Mouse (Mus musculus): ENCODE results near the gene Nr5a1.

Gene Nr5a1

DNA sequence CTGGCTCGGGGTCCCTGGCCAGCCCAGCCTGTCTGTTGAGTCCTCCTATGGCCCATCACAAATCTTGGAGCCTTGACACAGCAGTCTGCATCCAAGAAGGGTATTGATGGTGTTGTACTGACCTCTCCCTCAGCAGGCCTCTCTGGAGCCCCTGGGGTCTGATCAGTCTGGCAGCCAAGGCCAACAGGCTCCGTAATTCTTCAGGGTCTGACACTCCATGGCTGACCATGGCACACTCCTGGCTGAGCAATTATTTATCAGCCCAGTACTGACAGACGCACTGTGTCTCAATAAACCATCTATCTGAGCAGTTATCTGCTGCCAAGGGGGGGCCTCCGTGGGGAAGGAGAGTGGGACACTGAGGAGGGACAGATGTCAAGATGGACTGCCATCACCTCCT, 9.3 kb downstream of the Nr5a1 start:
- no peak for DNase-seq (ENCODE audit: extremely low spot score)

DNA sequence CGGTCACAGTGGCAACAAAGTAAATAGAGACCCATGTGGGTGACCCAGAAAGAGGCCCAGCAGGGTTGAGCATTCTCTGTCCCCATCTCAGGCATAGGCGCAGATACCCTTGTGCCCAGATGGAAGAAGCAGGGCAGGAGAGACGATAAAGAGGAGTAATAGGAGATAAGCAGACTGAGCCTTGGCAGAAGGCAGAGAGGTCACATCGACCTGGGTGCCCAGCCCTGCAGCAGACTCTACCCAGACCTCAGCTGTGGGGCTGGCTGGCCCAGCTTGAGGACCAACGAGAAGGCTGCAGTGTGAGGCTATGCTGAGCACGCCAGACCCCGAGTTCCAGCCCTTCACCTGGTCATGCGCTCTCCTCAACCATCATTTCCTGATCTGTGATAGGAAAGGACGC, 10.0 kb downstream of the Nr5a1 start:
- no peak for DNase-seq (ENCODE audit: extremely low spot score)

DNA sequence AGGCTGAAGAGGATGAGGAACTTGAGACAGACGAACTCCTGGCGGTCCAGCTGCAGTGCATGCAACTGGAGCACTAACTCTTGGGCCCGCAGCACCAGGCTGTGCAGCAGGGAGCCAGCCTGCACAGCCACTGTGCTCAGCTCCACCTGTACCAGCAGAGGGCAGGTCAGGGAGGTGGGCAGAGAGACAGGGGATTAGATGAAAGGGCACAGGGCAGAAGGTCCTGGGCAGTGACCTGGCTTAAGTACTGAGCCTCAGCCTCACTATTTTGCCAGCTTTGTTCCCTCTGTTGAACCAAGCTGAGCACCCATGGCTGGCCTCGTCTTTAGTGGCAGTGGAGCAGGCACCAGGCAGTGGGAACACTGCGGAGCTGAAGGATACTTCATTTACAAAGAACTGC, 14.2 kb downstream of the Nr5a1 start:
- DNase-seq (ENCODE audit: extremely low spot score), result no peak

DNA sequence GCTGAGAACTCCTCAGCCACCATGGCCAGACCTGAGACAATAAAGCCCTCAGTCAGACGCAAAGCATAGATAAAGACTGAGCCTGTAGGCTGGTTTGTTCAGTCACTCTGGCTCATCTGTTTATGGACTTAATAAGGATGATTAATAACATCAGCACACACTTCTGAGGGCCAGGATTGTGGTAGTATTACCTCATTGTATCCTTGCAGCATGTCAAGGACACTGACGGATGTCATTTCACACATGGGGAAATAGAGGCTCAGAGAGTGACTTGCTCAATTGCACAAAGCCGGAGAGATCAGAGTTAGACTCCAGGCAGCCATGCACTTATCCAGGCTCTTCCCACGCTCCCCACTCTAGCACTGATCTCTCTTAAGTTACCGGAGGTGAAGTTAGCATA, 15.7 kb downstream of the Nr5a1 start:
- no peak for DNase-seq (ENCODE audit: extremely low spot score)

DNA sequence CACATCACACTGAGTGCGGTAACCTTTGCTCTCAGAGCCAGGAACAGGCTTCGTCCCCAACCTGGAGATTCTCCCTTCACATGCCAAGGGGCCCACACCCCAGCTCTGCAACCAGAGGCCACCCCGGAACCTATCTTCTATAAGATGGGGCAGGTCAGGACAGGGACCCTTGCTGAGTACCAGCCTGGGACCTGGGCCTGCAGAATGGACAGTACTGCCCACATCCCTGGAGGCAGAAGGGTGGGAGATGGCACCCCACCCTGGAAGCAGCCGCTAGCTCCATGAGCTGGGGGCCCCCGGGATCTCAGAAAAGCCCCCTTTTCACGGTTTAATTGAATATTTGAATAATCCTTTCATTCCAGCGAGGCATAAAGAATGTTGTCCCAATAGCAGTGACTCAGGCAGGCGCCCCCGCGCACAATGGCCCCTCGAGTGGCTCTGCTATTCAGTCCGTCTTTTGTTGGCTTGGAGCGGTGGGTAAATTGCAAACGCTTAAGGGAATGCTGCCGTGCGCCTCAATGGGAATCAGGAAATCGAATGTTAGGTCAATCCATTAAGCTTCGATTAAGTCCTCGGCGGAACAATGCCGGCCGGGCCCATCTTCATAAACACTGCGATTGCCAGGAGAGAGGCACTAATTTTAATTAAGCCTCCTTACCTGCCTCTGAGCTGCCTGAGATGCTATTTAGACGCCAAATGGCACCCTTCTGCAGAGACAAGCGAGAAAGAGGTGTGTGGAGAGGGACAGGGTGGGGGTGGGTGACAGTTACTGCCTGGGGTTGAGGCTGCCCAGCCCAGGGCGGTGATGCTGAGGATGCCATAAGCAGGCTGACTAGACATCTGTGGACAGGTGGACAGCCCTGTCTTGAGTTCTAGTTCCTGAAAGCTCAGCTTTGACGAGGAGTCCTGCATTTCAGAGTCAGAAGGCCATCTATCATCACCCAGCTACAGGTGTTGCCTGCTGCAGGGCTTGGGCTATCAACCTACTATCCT, 16.9 kb downstream of the Nr5a1 start:
- DNase-seq (ENCODE audit: extremely low spot score), result no peak

DNA sequence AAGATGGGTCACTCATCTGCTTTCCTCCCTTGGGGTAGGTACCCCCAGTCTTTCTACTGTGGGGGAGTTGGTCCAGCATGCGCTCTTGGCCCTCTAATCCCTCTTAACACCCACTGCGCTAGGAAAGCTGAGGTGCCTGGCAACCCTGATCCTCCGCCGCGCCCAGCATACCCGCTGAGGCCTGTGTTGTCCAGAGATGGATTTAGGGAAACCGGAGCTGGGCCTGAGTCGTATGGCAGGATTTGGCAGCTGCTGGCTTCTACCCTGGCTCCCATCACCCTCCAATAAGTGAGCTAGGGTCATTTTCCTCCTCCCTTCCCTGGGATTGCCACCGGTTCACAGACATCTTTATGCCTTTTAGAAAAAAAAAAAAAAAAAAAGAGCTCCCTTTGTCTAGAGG, 18.6 kb downstream of the Nr5a1 start:
- DNase-seq (ENCODE audit: extremely low spot score), result no peak

DNA sequence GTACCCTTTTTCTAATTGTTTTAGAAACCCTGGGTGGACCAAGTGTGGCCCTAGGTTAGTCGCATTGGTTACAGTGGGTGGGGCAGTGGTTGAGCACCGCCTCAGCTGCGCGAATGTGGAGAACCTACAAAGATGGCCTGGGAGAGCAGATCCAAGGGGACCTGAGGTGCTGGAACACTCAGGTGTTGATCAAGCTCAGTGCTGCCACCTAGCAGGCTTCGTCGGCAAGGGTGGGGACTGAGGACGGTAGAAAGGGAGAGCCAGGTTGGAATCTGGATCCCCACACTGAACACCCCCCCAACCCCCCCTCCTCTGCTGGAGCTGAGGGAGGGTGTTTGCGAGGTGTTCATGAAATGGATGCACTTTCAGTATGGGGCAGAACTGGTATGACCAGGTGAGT, 22.8 kb downstream of the Nr5a1 start:
- peak; percentile 58 for DNase-seq (ENCODE audit: extremely low spot score)

DNA sequence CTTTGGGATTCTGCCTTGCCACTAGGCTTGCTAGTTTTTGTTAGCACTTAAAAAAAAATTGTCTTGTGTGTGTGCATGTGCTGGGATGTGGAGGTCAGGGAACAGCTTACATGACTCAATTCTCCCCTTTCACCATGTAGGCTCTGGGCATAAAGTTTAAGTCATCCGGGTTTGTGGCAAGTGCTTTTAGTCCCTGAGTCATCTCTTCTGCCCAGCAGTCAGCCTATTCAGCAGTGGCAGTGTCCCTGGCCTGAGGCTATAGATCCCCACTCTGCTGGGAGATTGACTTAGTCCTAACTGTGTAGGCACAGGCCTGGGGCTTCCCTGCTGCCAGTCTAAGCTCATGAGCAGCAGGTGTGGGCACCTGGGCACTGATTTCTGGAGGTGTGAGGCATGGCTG, 24.5 kb downstream of the Nr5a1 start:
- no peak for DNase-seq (ENCODE audit: extremely low spot score)

DNA sequence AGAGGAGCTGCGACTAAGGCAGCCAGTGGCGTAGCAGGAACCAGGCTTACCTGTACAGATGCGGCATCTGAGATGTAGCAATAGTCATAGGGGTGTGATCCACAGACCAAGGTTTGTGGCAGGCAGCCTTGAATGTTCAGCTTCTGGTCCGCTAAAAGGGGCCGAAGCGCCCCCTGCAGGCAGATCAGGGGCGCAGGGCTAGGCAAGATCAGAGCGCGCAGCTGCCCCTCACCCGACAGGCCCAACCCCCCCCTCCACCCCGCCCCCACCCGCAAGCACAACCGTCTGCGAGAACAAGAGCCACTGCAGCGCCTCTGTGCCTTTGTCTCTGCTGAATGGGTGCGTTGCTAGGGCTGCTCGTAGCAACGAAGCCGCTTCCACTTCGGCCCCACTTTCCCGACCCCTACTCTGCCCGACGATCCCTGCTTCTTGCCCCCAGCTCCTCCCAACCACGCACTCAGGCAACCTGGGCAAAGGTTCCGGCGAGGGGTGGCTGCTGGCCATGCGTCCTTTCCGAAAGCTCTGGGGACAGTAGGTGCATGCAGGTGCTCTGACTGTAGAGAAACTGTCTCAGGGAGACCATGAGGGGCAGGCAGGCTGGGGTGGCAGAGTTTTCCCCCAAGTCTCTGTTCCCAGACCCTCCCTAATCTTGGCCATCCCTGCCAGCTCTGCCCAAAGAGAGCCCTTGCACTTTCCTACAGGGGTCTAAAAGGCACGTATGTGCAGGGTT, 25.4 kb downstream of the Nr5a1 start:
- peak; percentile 82 for DNase-seq (ENCODE audit: extremely low spot score)

DNA sequence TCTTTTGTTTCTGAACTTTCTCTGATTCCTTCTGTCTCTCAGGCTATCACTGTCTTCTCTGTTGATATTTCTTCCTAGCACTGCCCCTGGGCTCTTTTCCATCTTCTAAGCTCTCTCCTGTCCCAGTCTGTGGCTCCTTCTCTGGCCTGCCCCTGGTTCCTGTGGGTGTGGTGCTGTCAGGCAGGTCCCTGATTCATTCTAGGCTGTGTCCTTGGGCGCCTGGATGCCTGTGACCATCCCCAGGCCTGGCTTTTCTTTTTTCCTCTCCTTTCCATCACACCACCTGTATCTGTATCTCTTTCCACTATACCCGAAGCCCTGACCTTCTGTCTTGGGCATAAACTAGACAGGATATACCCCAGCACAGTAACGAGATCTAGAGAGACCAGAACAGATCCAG, 28.6 kb downstream of the Nr5a1 start:
- no peak for DNase-seq (ENCODE audit: extremely low spot score)

DNA sequence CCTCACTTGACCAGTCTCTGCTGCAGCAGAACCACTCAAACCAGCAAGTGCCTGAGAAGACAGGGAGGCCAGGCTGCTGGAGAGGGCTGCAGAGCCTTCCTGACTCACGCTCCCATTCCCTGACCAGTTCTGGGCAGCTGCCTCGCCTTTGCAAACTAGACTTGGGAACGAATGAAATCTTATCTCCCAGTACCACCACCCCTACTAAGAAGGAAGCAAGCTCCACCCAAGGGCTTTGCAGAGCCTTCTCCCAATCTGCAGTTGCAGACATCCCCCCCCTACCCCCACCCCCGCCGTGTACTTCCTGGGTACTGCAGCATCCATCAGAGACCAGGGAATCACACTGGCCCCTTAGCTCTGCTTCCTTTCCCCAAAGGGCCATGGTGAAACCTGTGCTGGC, 31.3 kb downstream of the Nr5a1 start:
- no peak for DNase-seq (ENCODE audit: extremely low spot score)

DNA sequence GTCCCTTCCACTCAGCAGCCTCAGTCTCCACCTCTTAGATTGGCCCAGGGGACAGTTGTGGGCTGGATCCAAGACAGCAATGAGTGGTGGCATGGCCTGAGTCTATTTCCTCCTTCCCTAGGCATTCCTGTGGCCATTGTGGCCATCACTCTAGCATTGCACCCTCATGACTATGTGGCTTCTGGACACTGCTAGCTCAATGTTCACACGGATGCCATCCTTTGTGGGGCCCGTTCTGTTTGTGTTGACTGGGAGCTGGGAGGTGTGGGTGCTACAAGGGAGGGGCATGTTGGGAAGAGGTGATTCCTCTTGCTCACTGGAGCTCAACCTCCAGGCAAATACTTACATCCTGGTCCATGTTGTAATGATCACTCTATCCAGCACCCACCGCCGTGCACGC, 32.1 kb downstream of the Nr5a1 start:
- DNase-seq (ENCODE audit: extremely low spot score), result no peak

DNA sequence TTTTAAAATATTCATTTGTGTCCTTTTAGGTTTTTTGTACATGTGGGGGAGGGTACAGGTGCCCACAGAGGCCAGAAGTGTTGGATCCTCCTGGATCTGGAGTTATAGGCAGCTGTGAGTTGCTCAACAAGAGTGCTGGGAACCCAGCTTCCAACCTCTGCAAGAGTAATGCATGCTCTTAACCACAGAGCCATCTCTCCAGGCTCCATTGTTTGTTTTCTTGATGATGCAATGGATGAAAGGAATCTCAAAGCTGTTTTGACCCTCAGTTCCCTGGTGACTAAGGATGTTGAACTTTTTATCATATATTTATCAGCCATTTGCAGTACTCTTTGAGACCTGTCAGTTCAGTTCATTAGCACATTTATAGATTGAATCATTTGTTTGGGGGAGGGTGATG, 35.4 kb downstream of the Nr5a1 start:
- DNase-seq (ENCODE audit: extremely low spot score), result no peak

DNA sequence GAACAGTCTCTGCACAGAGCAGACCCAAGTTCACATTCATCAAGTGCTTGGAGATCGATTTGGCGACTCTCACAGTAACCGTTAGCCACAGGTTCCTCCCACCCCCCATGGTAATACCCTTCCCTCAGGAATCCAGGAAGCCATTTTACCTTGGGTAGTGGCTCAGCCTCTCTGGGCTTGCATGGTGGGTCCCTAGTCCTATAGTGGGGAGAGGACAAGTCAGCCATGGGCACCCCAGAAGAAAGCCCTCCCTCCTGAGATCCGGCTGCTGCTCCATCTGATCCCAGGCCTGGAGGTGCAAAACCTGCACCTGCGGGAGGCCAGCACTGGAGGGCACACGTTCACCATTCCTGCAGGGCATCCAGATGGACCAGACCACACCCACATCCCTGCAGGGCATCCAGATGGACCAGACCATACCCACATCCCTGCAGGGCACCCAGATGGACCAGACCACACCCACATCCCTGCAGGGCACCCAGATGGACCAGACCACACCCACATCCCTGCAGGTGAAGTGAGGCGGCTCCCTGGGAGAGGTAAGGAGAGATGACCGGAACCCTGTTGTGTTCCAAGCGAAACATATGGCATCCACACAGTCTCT, 38.9 kb downstream of the Nr5a1 start:
- DNase-seq (ENCODE audit: extremely low spot score), result no peak

DNA sequence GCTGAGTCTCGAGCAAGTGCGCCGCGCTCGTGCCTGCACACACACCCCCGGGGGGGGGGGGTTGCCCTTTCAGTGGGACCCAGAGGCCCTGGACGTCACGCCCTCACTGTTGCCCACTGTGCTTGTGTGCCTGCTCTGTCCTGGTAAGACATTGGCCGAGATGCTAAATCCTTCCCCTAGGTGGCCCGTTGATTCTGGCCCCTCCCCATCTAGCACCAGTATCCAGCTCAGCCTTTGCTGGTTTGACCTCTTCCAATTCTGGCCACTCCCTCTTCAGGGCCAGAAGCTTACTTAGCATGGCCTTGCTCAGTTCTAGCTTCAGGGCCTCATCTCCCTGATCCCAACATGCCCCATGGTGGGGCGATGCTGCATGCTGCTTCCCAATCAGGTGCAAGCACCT, 41.8 kb downstream of the Nr5a1 start:
- no peak for DNase-seq (ENCODE audit: extremely low spot score)

DNA sequence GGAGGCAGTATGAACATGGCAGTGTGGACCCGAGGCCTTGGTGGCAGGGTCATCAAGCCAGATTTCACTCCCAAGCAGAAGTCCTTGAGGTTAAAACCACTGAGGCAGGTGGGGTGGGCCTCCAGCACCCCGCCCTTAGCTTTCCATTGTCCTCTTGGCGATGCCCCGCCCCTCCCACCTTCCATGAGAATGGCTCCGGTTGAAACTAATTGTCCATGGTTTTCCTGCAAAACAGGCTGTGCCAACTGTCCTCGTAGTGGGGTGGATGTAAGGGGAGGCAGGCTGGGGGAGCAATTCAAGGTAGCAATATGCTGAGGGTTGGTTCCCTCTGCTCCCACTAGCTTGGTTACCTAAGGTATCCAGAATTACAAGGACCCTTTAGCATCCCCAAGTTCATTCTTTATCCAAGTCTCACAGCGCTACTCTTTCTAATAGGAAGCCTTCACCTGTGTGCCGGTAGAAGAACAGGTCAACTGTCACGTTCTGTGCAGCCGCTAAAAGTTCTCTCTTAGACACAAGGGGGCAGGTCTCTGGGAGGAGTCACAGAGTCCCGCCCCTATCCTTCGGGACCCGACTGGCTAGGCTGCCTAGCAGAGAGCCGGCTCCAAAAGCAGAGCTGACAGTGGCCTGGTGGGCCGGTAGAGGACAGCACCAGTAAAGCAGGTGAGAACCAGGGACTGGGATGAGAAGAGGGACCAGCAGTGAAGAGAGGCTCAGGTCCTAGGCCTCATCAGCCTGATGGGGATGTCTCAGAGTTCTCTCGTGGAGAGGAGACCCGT, 45.4 kb downstream of the Nr5a1 start:
- peak; percentile 59 for DNase-seq (ENCODE audit: extremely low spot score)

DNA sequence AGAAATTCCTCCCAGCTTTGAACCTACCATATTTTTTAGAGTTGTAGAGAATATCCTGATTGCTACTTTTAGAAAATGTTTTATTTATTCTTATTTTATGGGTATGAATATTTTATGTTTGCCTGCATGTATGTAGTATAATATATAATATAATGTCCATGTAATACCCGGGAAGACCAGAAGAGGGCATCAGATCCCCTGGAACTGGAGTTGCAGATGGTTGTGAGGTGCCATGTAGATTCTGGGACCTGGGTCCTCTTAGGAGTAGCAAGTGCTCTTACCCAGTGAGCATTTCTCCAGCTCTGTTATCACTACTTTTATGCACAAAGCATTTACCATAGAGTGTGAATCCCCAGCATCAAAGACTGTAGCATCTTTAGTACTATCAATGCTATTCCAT, 52.9 kb downstream of the Nr5a1 start:
- no peak for DNase-seq (ENCODE audit: extremely low spot score)

DNA sequence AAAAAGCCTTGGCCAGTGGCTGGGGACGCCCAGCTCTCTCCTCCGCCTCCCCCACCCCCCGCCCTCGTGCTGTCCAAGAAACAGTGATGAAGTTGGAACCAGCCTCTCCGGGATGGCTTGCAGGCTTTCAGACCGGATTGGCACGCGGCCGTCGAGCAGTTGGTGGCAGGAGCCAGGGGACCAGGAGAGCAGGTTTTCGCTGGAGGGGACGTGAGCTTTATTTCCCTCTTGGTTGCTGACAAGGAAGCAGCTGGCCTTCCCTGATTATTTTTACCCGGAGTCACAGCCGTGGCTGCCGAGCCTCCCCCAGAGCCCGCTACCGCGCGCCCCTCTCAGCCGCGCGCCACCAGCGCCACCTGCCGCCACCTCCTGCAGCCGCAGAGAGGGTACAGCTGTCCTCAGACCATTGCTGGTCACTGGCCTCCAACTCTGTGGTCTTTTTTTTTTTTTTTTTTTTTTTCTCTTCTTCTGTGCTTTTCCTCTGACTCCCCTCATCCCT, 56.0 kb downstream of the Nr5a1 start:
- peak; percentile 87 for DNase-seq (ENCODE audit: extremely low spot score)

DNA sequence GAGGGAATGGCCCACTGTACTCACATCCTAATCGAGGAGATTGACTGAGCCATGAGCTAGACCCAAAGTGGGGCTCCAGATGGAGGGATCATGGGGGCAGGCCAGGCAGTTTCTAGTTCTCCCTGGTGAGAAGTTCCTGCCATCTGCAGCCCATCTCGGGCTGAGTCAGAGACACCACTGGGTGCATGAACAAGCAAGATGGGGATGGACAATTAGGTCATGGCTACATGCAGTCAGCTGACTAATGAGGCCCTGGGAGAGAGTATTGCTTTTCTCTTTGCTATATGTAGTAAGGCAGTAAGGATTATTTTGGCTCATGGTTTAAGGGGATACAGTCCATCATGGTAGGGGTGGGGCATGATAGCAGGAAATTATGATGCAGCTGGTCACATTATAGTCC, 60.6 kb downstream of the Nr5a1 start:
- DNase-seq (ENCODE audit: extremely low spot score), result no peak

DNA sequence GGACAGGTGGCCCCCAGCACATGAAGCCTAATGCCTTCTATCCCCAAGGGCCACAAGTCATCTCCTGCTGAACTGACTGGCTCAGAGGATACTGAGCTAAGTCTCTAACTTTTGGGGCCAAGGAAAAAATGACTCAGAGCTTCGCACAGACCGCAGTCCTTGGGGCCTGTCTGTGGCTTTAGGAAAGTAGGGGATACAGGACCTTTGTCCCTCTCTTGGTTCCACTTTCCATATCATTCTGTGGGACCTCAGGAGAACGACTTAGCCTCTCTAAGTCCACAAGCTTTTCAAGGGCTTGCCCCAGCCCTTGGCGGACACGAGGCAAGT, 61.1 kb downstream of the Nr5a1 start:
- DNase-seq (ENCODE audit: extremely low spot score), result no peak

DNA sequence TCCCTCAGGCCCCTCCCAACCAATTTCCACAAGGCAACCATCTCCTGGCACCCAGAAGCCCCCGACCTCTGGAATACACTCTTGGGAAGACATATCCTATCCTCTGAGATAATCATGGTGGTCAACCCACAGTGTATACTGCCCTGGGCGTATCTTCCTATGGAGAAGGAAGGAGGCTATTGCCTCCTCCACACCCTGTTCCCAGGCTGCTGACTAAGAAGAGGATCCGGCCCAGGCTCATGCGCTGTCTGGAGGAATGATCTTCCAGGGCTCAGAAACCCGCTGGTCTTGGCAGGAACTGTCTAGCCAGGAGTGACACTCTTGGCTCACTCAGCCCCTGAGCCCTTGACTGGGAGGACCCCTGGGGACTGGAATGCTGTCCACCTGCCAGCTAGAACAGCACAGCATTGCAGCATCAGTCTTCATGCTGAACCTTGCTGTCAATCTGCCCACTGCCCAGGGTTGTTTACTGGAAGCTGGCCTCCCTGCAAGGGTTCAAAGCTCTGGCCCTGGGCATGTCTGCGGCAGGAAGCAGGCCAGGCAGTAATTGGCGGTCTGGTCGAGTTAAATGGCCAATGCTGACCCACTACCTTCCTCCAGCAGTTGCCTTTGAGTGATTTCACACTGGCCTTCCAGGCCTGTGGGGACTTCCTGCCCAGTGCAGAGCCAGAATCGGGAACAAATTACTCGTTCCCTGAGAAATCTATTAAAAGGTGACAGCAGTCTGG, 61.6 kb downstream of the Nr5a1 start:
- DNase-seq (ENCODE audit: extremely low spot score), result no peak
